Mouse (Mus musculus) lung, postnatal 0 days (tissue): ENCODE results near the gene Rgs3. TPM values are rescaled to one million over a fixed set of nuclear protein-coding genes. Genes with fewer than 3 reads are reported as not detected.
A peak's percentile ranks its signal among the peaks of the same experiment; 100 is the strongest.

Experiments used
- ATAC-seq: fragments of 200-750 bp; cut with Nextera tagmentation; 2 replicates; pipeline ENCODE4 v1.8.0; 2017; ENCODE audit warnings: moderate library complexity
- DNase-seq: peaks from one replicate; pipeline ENCODE4 v3.0.0-alpha.2; 2016; ENCODE audit warnings: low spot score
- H3K27ac ChIP-seq: fragments of 300-500 bp; sonication (generic); 2 replicates; pipeline ENCODE4 v1.5.1; 2014; ENCODE audit warnings: antibody characterized with exemption, mild to moderate bottlenecking, low read length, mixed read lengths
- H3K27me3 ChIP-seq: fragments of 300-500 bp; sonication (generic); replicated peaks from 2 replicates; pipeline ENCODE4 v1.6.1; 2014; ENCODE audit warnings: low read length, mixed read lengths; ENCODE audit not compliant: insufficient read depth
- H3K36me3 ChIP-seq: fragments of 300-500 bp; sonication (generic); 2 replicates; pipeline ENCODE4 v1.6.1; 2014; ENCODE audit warnings: low read length, mixed read lengths; ENCODE audit not compliant: insufficient read depth
- H3K4me1 ChIP-seq: fragments of 300-500 bp; sonication (generic); 2 replicates; pipeline ENCODE4 v1.6.1; 2014; ENCODE audit warnings: antibody characterized with exemption, low read depth, low read length, mixed read lengths; ENCODE audit not compliant: insufficient read depth
- H3K4me2 ChIP-seq: fragments of 300-500 bp; sonication (generic); replicated peaks from 2 replicates; pipeline ENCODE4 v1.6.1; 2014; ENCODE audit warnings: low read depth, mild to moderate bottlenecking, low read length, moderate library complexity, mixed read lengths
- H3K4me3 ChIP-seq: fragments of 300-500 bp; sonication (generic); 2 replicates; pipeline ENCODE4 v1.5.1; 2014; ENCODE audit warnings: low read depth, low read length
- H3K9ac ChIP-seq: fragments of 300-500 bp; sonication (generic); replicated peaks from 2 replicates; pipeline ENCODE4 v1.6.1; 2014; ENCODE audit warnings: low read depth, mild to moderate bottlenecking
- H3K9me3 ChIP-seq: fragments of 300-500 bp; sonication (generic); 2 replicates; pipeline ENCODE4 v1.6.1; 2016; ENCODE audit warnings: low read length, mixed read lengths
- CTCF ChIP-seq: IDR thresholded peaks from 2 replicates; pipeline ENCODE4 v1.5.1; 2016; ENCODE audit warnings: antibody characterized with exemption, mild to moderate bottlenecking
- EP300 ChIP-seq: IDR thresholded peaks from 2 replicates; pipeline ENCODE4 v1.6.1; 2016; ENCODE audit warnings: antibody characterized with exemption, mild to moderate bottlenecking, control low read depth
- WGBS: fragments of 180-500 bp; shearing (Covaris S2); extraction: QIAGEN DNeasy Blood & Tissue Kit; methylation state at CpG from one replicate; pipeline ENCODE4 v1.1.7; 2014; 5-methylcytosine and 5-hydroxymethylcytosine counted together
- polyA plus RNA-seq: library from polyadenylated mRNA; unstranded; fragments of >200 nt; fragmentation: Nextera tagmentation; extraction: Ambion mirVana; gene quantifications from 2 replicates; pipeline ENCODE4 v1.2.1, GENCODE M21; 2015

Gene Rgs3
- polyA plus RNA-seq, 1 experiment from 2014 or later: 63.7 TPM

- WGBS: 0% methylated on average over 35 of the region's 37 CpGs
- ATAC-seq (peak; percentile 84), DNase-seq (peak; percentile 95)
- H3K9me3 ChIP-seq: no peaks in the 10 kb centered on the region
- H3K9ac ChIP-seq: peak within 1 kb of the TSS; percentile 62
- H3K4me1 ChIP-seq: peaks cover 27% of the 10 kb centered on the region
- TF ChIP-seq CTCF: no peak; the same call in 1 of the 2 replicates
- no peak for TF ChIP-seq EP300
- no peaks in the 10 kb centered on the region for H3K36me3 ChIP-seq
- H3K27ac ChIP-seq: peak within 1 kb of the TSS; percentile 89
- no peaks in the 10 kb centered on the region for H3K27me3 ChIP-seq
- H3K4me3 ChIP-seq: peak within 1 kb of the TSS; percentile 78
- H3K4me2 ChIP-seq: peak within 1 kb of the TSS; percentile 66
These were observed 39.8 kb upstream of the Rgs3 start, which contains the start of gene Alad for GRCm38 (mm10) chr4:62519849-62520233. Alad (minus strand) TSS chr4:62519918.

DNA sequence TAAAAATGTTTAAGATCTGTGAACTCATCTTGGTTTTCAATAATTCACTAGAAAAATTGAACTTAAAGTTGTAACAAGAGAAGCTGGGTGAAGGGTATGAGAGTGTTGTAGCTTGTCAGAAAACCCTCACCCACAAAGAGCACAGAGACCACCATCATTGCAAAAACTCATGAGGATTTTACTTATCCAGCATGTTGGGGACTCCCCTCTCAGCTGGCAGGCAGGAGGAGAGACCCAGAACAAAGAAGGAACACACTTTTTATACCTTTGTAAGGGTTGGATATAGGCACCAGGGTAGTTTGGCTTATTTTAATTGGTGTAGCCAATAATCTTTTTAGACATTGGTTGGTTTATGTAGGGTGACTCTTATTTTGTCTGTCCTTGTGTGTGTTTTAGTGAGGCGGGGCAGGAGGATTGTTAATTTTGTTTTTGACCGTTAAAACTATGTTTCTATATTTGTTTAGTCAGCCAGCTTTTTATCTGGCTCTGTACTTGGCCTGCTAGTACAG, 38.7 kb upstream of the Rgs3 start:
- H3K27ac ChIP-seq: no peak overlapping the region
- ATAC-seq: no peak
- DNase-seq: no peak
- H3K9me3 ChIP-seq: no peaks in the 10 kb centered on the region
- peaks cover 20% of the 10 kb centered on the region for H3K4me1 ChIP-seq
- no peaks in the 10 kb centered on the region for H3K36me3 ChIP-seq
- no peak overlapping the region for H3K4me3 ChIP-seq
- no peaks in the 10 kb centered on the region for H3K27me3 ChIP-seq
- TF ChIP-seq CTCF (no peak), EP300 (no peak)
- no peak overlapping the region for H3K4me2 ChIP-seq
- WGBS: 69% methylated on average over 2 of the region's 2 CpGs
- H3K9ac ChIP-seq: no peak overlapping the region

DNA sequence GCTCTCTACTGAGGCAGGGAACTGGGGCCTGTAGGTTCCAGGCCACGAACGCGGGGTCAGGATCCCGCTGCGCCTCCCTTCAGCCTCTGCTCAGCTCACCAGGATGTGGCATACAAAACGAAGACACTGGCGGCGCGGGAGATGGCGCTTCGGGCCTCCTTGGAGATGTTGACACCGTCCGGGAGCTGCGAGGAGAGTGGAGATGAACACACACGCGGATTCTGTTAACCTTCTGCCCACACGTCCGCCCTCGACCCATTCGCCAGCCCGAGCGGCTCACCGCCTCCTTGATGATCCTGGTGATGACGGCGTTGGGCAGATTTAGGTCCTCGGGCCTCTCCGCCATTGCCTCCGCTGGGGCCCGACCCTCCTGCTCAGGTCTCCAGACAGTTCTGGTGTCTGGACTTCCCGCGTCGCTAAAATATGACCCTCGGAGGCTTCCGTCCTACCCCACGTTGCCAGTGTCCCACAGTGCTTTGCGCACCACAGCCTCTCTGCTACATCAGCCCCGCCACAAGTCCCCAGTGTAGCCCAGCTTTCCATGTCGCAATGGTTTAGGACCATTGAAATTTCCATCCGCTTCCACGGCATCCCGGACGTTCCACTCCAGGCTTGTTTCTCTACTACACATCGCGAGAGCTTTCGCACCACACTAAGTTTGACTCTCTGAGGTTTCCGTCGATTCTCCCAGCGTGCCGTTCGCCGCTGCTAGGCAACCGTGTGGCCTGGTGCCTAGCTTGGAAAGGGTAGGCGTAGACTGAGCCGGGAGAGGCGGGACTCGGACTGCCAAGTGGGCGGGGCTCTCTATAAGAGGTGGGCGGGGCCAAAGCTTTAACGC, 34.8 kb upstream of the Rgs3 start, which contains the start of the genes Pole3 and 4933430I17Rik:
TSS of gene Pole3 (minus strand) at position 418 of the 838 bp plus-strand sequence.
TSS of gene 4933430I17Rik (plus strand) at position 719 of the 838 bp plus-strand sequence.
- ATAC-seq (peak; percentile 99), DNase-seq (peak; percentile 99)
- TF ChIP-seq EP300: peak; percentile 81
- TF ChIP-seq CTCF: no peak
- Histone ChIP-seq H3K27ac (peak within 1 kb of the TSS; percentile 95), H3K4me3 (peak within 1 kb of the TSS; percentile 67), H3K9ac (peak within 1 kb of the TSS; percentile 79), H3K9me3 (no peaks in the 10 kb centered on the region), H3K27me3 (no peaks in the 10 kb centered on the region), H3K36me3 (no peaks in the 10 kb centered on the region), H3K4me2 (peak within 1 kb of the TSS; percentile 87), H3K4me1 (peaks cover 6% of the 10 kb centered on the region; the same call in 1 of the 2 replicates)
- under 1% methylated on average over 59 of the region's 59 CpGs for WGBS

GRCm38 (mm10) chr4:62525489-62525811, 34.2 kb upstream of the Rgs3 start:
- H3K27me3 ChIP-seq: no peaks in the 10 kb centered on the region
- ATAC-seq: no peak
- under 1% methylated on average over 10 of the region's 10 CpGs for WGBS
- H3K9me3 ChIP-seq: no peaks in the 10 kb centered on the region
- peak overlapping the region; percentile 87; the same call in 1 of the 2 replicates for H3K4me2 ChIP-seq
- TF ChIP-seq EP300 (no peak), CTCF (no peak)
- no peak for DNase-seq
- peak overlapping the region; percentile 67 for H3K4me3 ChIP-seq
- H3K27ac ChIP-seq: no peak overlapping the region
- H3K36me3 ChIP-seq: no peaks in the 10 kb centered on the region
- H3K4me1 ChIP-seq: peaks cover 6% of the 10 kb centered on the region; the same call in 1 of the 2 replicates
- H3K9ac ChIP-seq: no peak overlapping the region

DNA sequence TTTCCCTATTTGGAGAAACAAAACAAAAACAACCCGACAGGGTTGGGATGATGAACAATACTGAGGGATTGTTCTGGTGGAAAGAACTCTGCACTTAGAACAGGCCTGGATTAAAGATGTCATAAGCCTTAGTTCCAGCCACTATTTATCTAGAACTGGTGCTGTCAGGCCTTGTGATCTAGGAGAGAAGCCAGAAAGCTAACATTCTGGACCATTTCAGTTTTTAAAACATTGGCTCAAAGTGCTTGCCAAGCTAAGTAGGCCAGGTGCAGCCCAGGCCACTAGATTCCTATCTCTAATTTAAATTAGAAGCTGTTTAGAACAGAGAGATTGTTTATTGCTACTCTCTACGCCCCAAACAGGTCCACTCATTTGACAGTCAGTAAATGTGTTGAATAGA, 33.4 kb upstream of the Rgs3 start:
- 61% methylated on average over 2 of the region's 2 CpGs for WGBS
- no peak for TF ChIP-seq CTCF
- no peak for TF ChIP-seq EP300
- Histone ChIP-seq H3K27ac (no peak overlapping the region), H3K9me3 (no peaks in the 10 kb centered on the region), H3K4me2 (no peak overlapping the region), H3K4me3 (no peak overlapping the region), H3K36me3 (no peaks in the 10 kb centered on the region), H3K9ac (no peak overlapping the region), H3K27me3 (no peaks in the 10 kb centered on the region), H3K4me1 (peaks cover 10% of the 10 kb centered on the region)
- ATAC-seq (no peak), DNase-seq (no peak)

DNA sequence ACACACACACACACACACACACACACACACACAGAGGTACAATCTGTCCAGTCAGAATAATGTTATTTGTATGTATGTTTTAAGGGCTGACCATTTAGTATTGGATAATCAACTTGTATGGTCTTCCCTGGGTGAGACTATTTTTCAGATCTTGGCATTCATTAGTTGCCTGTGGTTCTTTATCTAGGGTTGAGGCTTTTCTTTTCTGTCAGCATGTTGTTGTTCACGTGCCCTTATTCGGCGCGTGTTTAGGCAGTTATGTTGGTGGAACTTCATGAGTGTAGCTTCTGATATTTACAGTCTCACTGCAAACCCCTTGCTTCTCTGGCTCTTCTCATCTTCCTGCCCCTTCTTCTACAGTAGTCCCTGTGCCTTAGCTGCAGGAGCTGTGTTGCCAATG, 32.0 kb upstream of the Rgs3 start:
- no peak overlapping the region for H3K9ac ChIP-seq
- H3K27ac ChIP-seq: no peak overlapping the region
- H3K4me1 ChIP-seq: peaks cover 10% of the 10 kb centered on the region
- no peaks in the 10 kb centered on the region for H3K9me3 ChIP-seq
- no peak overlapping the region for H3K4me2 ChIP-seq
- TF ChIP-seq EP300 (no peak), CTCF (no peak)
- H3K36me3 ChIP-seq: no peaks in the 10 kb centered on the region
- no peak overlapping the region for H3K4me3 ChIP-seq
- DNase-seq (no peak), ATAC-seq (no peak)
- H3K27me3 ChIP-seq: no peaks in the 10 kb centered on the region
- 92% methylated on average over 4 of the region's 4 CpGs for WGBS
